Mouse (Mus musculus) cerebellum, adult 2 months (tissue): ENCODE results near the gene Robo3.

ENCODE experiments used
- CTCF ChIP-seq: fragments of 200-500 bp; IDR thresholded peaks from 2 replicates; pipeline ENCODE4 v1.5.1; 2011; ENCODE audit warnings: low read depth, mild to moderate bottlenecking, control low read depth, low read length, moderate library complexity, borderline replicate concordance; ENCODE audit not compliant: insufficient read depth
- POLR2A ChIP-seq: fragments of 200-500 bp; IDR thresholded peaks from 2 replicates; pipeline ENCODE4 v1.6.1; 2011; ENCODE audit warnings: low read length, control low read depth, borderline replicate concordance; ENCODE audit not compliant: insufficient read depth

DNA sequence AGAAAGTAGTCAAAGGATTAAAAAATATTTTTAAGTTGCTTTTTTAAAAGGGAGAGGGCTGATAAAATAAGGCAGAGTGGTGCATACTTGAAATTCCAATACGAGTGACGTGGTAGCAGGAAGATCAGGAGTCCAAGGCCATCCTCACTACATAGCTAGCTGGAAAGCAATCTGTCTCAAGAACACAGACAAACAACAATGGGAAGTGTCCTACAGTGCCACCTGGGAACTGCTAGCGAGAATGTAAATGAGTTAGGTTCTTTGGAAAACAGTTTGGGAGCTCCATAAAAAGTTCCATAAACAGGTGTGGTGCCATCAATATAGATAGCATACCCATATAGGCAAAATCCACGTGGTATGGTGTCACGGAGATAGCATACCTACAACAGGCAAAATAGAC, 67.3 kb downstream of the Robo3 start:
- no peak for TF ChIP-seq CTCF
- no peak for TF ChIP-seq POLR2A
